Mouse (Mus musculus): ENCODE results near the gene Gm45717. TPM values are rescaled to one million over a fixed set of nuclear protein-coding genes. Genes with fewer than 3 reads are reported as not detected.

Gm45717 gene
- total RNA-seq, 2 experiments from 2014 or later = not detected

DNA sequence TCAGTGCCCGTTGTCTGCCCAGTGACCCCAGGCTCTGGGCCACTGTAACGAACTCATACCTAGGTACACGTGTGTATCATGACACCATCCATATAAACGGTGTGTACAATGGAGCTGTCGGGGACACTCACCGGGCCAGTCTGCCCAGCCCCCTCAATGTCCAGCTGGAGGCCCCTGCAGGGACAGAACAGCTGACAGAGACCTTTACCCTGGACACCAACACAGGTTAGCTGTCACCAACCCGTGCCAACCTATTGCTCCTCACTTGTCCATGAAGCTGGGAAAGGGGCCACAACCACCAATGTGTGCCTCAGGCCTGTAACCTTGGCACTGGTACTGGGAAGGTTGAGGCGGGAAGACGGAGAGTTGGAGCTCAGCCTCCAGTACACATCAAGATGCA, 13.4 kb downstream of the Gm45717 start:
- DNase-seq = no peak

DNA sequence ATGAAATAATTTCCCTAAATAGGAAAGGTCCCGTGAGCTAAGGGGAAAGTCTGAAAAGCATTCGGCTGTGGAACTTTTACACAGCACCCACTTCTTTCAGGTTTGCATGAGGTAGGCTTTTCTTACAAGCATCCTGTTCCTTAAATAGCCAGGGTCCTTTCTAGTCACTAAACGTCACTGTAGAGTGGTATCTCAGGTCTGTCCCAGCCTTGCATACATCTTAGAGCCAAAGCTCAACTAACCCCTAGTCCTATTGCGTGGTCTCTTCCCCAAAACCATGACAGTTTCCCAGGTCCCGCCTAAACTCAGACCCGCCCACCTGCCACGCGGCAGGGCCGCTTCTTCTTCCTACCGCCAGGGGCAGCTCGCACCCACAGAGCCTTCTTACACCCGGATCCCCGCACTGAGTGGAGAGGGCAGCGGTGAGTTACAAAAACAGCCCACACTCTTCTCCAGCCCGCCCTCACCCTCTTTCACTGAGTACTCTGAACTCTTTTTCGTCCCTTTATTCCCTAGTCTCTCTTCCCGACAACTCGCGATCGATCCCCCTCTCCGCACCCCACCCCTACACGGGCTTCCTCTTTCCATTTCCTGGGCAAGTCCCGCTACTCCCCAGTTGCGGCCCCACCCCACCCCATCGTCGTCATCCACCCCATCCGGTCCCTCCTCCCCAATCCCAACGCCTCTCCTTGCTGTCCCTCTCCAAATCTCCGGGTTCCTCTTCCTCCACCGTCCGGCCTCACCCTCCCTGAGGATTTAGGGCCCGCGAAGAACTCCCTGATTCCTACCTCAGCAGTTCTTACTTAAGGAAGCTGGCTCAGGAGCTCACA, 14.3 kb downstream of the Gm45717 start, which contains the start of gene Pgghg:
Gene Pgghg, plus strand, starts transcription at position 170 of the 830 bp plus-strand sequence.
- DNase-seq = peak; percentile 83

- no peak for DNase-seq
Measured at GRCm38 (mm10) chr7:140939669-140940171, 16.0 kb downstream of the Gm45717 start.

DNA sequence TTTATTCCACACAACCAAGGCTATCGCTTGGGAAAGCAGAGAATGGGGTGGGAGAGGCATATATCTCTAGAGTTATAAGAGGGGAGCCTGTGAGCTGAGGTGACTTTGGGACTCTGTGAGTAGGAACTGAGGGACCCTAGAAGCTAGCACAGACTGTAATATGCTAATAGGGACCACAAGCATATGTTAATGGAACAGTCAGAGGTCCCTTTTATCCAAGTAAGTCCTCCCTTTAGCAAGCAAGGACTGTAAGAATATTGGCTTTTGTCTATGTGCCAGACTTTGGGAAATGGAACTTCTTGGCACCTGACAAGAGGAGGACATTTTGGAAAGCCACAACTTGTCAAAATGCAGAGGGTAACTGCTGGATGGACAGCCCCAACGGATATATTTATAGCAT, 16.8 kb downstream of the Gm45717 start:
- no peak for DNase-seq

DNA sequence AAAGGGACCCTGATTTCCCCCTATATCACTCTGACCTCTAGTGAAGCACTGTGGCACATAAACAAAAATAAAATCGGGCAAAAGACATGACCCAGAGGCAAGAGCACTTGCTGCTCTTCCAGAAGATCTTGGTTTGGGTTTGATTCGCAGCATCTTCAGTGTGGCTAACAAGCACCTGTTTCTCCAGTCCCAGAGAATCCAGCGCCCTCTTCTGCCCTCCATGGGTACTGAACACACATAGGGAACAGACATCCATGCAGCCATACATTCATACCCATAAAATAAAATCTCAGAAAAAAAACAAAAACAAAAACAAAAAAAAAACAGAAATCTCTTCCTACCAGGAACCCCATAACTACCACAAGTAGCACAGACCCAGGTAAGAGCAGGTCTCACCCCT, 17.3 kb downstream of the Gm45717 start:
- DNase-seq = no peak

DNA sequence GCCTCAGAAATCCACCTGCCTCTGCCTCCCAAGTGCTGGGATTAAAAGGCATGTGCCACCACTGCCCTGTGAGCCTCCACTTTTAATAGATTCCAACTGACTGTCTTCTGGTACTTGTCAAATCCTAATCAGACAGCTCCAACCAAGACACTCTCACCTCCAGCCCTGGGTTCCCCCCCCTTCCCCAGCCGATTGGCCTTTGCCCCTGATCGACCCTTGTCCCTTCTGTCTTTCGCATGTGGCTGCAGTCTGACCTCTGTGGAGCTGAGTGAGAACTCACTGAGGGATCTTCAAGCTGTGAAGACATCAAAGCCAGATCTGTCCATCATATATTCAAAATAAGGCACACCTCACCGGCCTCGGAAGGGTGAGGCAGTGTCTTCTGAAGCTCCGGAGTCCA, 28.6 kb downstream of the Gm45717 start:
- DNase-seq = no peak

DNA sequence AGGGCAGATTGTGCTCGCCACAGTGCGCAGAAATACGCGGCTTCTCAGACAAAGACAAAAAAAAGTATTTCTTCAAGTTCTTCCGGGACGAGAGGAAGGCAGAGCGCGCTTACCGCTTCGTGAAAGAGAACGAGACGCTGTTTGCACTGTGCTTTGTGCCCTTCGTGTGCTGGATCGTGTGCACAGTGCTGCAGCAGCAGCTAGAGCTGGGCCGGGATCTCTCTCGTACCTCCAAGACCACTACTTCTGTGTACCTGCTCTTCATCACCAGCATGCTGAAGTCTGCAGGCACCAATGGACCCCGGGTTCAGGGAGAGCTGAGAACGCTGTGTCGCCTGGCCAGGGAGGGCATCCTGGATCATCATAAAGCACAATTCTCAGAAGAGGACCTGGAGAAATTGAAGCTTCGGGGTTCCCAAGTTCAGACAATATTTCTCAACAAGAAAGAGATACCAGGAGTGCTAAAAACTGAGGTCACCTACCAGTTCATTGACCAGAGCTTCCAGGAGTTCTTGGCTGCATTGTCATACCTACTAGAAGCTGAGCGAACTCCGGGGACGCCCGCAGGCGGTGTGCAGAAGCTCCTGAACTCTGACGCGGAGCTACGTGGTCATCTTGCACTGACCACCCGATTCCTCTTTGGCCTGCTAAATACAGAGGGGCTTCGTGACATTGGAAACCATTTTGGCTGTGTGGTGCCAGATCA, 32.5 kb downstream of the Gm45717 start:
- DNase-seq = no peak

DNA sequence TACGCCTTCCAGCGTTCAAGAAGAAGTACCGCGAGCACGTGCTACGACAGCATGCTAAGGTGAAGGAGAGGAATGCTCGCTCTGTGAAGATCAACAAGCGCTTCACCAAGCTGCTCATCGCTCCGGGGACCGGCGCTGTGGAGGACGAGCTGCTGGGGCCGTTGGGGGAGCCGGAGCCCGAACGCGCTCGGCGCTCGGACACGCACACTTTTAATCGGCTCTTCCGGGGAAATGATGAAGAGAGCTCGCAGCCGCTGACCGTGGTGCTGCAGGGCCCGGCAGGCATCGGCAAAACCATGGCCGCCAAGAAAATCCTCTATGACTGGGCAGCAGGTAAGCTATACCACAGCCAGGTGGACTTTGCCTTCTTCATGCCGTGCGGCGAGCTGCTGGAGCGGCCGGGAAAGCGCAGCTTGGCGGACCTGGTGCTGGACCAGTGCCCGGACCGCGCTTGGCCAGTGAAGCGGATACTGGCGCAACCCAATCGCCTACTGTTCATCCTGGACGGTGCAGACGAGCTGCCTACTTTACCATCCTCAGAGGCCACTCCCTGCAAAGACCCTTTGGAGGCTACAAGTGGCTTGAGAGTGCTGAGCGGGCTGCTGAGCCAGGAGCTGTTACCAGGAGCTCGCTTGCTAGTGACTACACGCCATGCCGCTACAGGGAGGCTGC, 33.2 kb downstream of the Gm45717 start:
- peak; percentile 66 for DNase-seq

GRCm38 (mm10) chr7:140921225-140921975, 34.3 kb downstream of the Gm45717 start:
- DNase-seq = no peak

- DNase-seq = no peak
Measured at GRCm38 (mm10) chr7:140920418-140921029, 35.2 kb downstream of the Gm45717 start, which contains the start of gene Nlrp6. TSS of gene Nlrp6 (plus strand) at chr7:140920902.

GRCm38 (mm10) chr7:140919911-140920310, 35.8 kb downstream of the Gm45717 start:
- no peak for DNase-seq

DNA sequence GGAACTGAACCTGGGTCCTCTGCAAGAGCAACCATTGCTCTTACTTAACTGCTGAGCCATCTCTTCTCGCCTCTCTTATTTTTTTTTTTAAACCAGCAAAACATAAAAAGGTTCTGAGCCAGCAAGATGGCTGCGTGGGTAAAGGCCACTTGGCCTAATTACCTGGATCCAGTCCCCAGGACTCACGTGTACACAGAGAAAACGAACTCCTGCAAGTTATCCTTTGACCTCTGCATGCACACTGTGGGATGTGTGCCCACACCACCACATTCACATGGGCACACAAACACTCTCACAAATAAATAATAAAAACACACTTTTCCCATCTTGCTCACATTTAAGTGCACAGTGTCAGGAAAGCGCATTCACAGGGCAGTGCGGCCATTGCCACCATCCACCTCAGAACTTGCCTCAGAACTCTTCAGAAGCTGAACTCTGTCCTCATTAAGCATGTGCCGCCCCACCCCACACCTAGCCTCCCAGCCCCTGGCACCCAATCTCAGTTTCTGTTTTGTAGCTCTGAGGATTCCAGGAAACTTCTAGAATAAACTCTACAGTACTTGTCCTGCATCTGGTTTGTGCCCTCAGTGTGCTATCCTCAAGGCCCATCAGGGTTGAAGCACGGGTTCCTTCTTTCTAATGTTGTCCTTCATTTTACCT, 41.6 kb downstream of the Gm45717 start:
- DNase-seq = no peak

- no peak for DNase-seq
Measured at GRCm38 (mm10) chr7:140912846-140913482, 42.8 kb downstream of the Gm45717 start.

DNA sequence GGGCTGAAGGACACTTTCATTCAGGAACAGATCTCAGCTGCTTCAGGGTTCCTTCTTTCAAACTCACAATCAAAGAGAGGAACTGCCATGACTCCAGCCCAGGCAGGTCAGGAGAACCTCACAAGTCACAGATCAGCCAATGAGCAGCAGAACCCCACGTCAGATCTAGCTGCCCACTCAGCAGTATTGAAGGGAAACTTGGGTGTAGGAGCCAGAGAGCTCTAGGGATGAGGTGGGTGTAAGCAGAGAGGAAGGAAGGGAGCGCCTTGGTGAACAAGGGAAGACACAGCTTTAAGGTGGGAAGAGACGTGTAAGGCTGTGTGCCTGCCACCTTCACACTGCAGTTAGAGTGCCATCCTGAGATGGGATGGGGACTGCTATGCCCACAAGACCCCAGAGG, 43.4 kb downstream of the Gm45717 start:
- DNase-seq = no peak

GRCm38 (mm10) chr7:140908634-140909107, 47.1 kb downstream of the Gm45717 start:
- DNase-seq = peak; percentile 74

GRCm38 (mm10) chr7:140908181-140908580, 47.6 kb downstream of the Gm45717 start:
- DNase-seq = no peak

DNA sequence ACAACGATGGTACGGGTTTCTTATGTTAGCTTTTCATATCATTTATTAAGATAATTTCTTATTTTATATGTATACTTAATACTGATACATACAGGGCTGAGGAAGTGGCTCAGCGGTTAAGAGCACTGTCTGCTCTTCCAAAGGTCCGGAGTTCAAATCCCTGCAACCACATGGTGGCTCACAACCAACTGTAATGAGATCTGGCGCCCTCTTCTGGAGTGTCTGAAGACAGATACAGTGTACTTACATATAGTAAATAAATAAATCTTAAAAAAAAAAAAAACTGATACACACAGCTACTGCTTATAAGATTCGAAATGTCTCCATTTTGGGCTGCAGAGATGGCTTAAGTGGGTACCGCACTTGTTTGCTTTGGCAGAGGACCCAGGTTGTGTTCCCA, 48.0 kb downstream of the Gm45717 start:
- DNase-seq = no peak

GRCm38 (mm10) chr7:140907131-140907530, 48.6 kb downstream of the Gm45717 start:
- no peak for DNase-seq

- no peak for DNase-seq
Measured at GRCm38 (mm10) chr7:140905642-140906081, 50.1 kb downstream of the Gm45717 start.

- peak; percentile 87 for DNase-seq
Measured at GRCm38 (mm10) chr7:140903212-140903611, 52.5 kb downstream of the Gm45717 start.

Data from gastrocnemius, postnatal 10 days (tissue).